Mouse (Mus musculus): ENCODE results near the gene Fes. TPM values are rescaled to one million over a fixed set of nuclear protein-coding genes. Genes with fewer than 3 reads are reported as not detected.

Fes gene
- total RNA-seq (2012; rRNA removed) (1.3 and 2.7 TPM in 2 replicates), polyA plus RNA-seq (2012; ENCODE audit: insufficient read depth in 1 of 2, insufficient read length in 2 of 2, low read depth in 1 of 2, low replicate concordance in 2 of 2, missing spikeins in 1 of 2) (1 to 10 TPM in 1 of 2 experiments, not detected in 1; 6.6 TPM)

DNA sequence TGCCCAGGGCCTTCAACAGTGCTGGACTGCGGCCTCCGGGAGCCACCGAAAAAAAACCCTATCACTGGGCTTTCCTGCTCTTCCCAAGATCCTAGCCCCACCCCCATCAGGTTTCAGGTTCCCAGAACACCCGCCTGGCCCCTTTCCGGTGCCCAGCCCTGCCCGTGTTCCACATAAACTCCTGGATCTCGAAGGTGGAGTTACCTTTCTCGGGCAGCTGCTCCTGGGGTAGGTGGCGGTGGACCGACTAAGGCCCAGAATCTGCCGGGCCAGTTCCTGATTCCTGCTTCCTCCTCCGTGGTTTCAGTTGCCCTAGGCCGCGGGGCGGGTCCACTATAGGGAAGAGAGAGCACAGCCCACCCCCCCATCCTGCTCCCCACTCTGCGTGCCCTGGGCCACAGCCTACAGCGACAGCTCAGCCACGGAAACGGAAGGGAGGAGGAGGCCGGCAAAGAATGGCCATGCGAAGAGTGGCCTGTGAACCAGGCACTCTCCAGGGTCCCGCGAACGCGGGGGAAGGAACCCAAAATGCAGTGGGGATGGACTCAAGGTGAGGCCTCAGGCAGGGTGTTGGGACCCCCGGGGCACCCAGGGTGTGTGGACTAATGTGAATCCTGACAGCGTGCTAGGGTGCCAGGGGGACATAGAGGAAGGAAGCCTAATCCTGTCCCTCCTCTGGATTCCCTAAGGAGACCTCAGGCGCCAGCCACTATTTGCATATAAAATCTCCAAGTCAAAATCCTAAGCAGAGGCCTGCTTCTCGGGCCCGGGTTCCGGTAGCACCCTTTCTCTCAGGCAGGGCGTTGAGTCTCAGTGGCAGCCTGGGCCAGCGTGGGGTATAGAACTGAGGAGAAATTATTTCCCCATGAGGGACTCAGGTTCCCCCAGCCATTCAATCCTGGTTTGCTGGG, at the start of gene Fes:
Gene Fes, minus strand, starts transcription at position 314 of the 911 bp plus-strand sequence.
- Histone ChIP-seq H3K4me3 (ENCODE audit: control insufficient read depth in 1 of 2, insufficient read depth in 1 of 2, low read depth in 2 of 2, low read length in 2 of 2) (peak within 1 kb of the TSS; percentile 20 to 45), H3K27ac (ENCODE audit: control insufficient read depth, low read depth, low read length) (no peak within 1 kb of the TSS; the same call in 1 of the 2 replicates), H3K79me2 (ENCODE audit: control insufficient read depth, insufficient read depth, low read length, poor library complexity) (no peaks in the 10 kb centered on the region), H3K36me3 (ENCODE audit: control insufficient read depth in 1 of 2, insufficient read depth in 2 of 2, low read length in 2 of 2) (no peaks in the 10 kb centered on the region; a peak in 1 of 4 replicates), H3K9me3 (replicated peaks; ENCODE audit: insufficient read depth, low read length) (no peaks in the 10 kb centered on the region), H3K9ac (ENCODE audit: control insufficient read depth, low read depth, low read length, poor library complexity, severe bottlenecking) (peak within 1 kb of the TSS; percentile 71), H3K4me1 (ENCODE audit: control insufficient read depth in 1 of 2, insufficient read depth in 2 of 2, low read length in 2 of 2) (peaks cover 2 to 8% of the 10 kb centered on the region in 2 experiments; a peak in 2 of 4 replicates), H3K27me3 (ENCODE audit: control insufficient read depth in 1 of 2, insufficient read depth in 2 of 2, low read length in 2 of 2) (no peaks in the 10 kb centered on the region)
- TF ChIP-seq ELF1 (IDR thresholded peaks at IDR 0.05; ENCODE audit: low read depth, low read length) (0 out of 2 replicates have a peak, but pooled peaks have one; percentile 22), POLR2A (IDR thresholded peaks at IDR 0.05; ENCODE audit: control insufficient read depth in 1 of 2, insufficient read depth in 1 of 2, low read depth in 1 of 2, low read length in 2 of 2, poor library complexity in 1 of 2) (peak in 1 of 2 experiments; percentile 17; a peak in 1 of 4 replicates), ZNF384 (IDR thresholded peaks at IDR 0.05; ENCODE audit: low read depth, low read length) (no peak; the same call in 1 of the 2 replicates), RCOR1 (IDR thresholded peaks at IDR 0.05; ENCODE audit: low read depth, low read length) (0 out of 2 replicates have a peak, but pooled peaks have one; percentile 7)
- DNase-seq (ENCODE audit: low read depth, low spot score): peak; percentile 44

- no peak for DNase-seq (ENCODE audit: low read depth, low spot score)
- TF ChIP-seq POLR2A (IDR thresholded peaks at IDR 0.05; ENCODE audit: control insufficient read depth in 1 of 2, insufficient read depth in 1 of 2, low read depth in 1 of 2, low read length in 2 of 2, poor library complexity in 1 of 2) (no peak), EP300 (IDR thresholded peaks at IDR 0.05; ENCODE audit: low read depth in 1 of 2, low read length in 2 of 2) (peak; percentile 39 to 46; a peak in 2 of 4 replicates)
- H3K27ac ChIP-seq (ENCODE audit: control insufficient read depth, low read depth, low read length): no peak overlapping the region
- H3K9ac ChIP-seq (ENCODE audit: control insufficient read depth, low read depth, low read length, poor library complexity, severe bottlenecking): no peak overlapping the region
- H3K4me3 ChIP-seq (ENCODE audit: control insufficient read depth in 1 of 2, insufficient read depth in 1 of 2, low read depth in 2 of 2, low read length in 2 of 2): no peak overlapping the region
- peaks cover 14 to 31% of the 10 kb centered on the region in 2 experiments for H3K4me1 ChIP-seq (ENCODE audit: control insufficient read depth in 1 of 2, insufficient read depth in 2 of 2, low read length in 2 of 2)
- no peaks in the 10 kb centered on the region for H3K79me2 ChIP-seq (ENCODE audit: control insufficient read depth, insufficient read depth, low read length, poor library complexity)
- H3K36me3 ChIP-seq (ENCODE audit: control insufficient read depth in 1 of 2, insufficient read depth in 2 of 2, low read length in 2 of 2): peaks cover 0 to 18% of the 10 kb centered on the region in 2 experiments; a peak in 2 of 4 replicates
- H3K27me3 ChIP-seq (ENCODE audit: control insufficient read depth in 1 of 2, insufficient read depth in 2 of 2, low read length in 2 of 2): no peaks in the 10 kb centered on the region
- H3K9me3 ChIP-seq (replicated peaks; ENCODE audit: insufficient read depth, low read length): no peaks in the 10 kb centered on the region
Measured at GRCm38 (mm10) chr7:80436571-80436970, 48.8 kb upstream of the Fes start.

GRCm38 (mm10) chr7:80435594-80435993, 47.8 kb upstream of the Fes start:
- peak; percentile 57 for DNase-seq (ENCODE audit: low read depth, low spot score)
- no peak overlapping the region for H3K9ac ChIP-seq (ENCODE audit: control insufficient read depth, low read depth, low read length, poor library complexity, severe bottlenecking)
- TF ChIP-seq GABPA (IDR thresholded peaks at IDR 0.05; ENCODE audit: low read depth, low read length): no peak
- no peak for TF ChIP-seq MAFK (IDR thresholded peaks at IDR 0.05; ENCODE audit: borderline replicate concordance, low read depth, low read length)
- TF ChIP-seq RAD21 (IDR thresholded peaks at IDR 0.05; ENCODE audit: low read depth, low read length): no peak
- TF ChIP-seq NRF1 (IDR thresholded peaks at IDR 0.05; ENCODE audit: insufficient read depth, low read depth, low read length, poor library complexity, severe bottlenecking): no peak
- TF ChIP-seq KAT2A (conservative IDR thresholded peaks at IDR 0.05; ENCODE audit: low read depth, low read length): no peak
- no peak for TF ChIP-seq NELFE (IDR thresholded peaks at IDR 0.05; ENCODE audit: low read depth, low read length)
- TF ChIP-seq ETS1 (IDR thresholded peaks at IDR 0.05; ENCODE audit: low read depth, low read length): 0 out of 2 replicates have a peak, but pooled peaks have one; percentile 6
- no peak for TF ChIP-seq CHD1 (IDR thresholded peaks at IDR 0.05; ENCODE audit: low read depth, low read length)
- no peak for TF ChIP-seq MAZ (IDR thresholded peaks at IDR 0.05; ENCODE audit: low read depth, low read length)
- TF ChIP-seq ZKSCAN1 (IDR thresholded peaks at IDR 0.05; ENCODE audit: low read depth, low read length): no peak
- TF ChIP-seq ZC3H11A (IDR thresholded peaks at IDR 0.05; ENCODE audit: low read depth, low read length): no peak
- no peak for TF ChIP-seq MYC (IDR thresholded peaks at IDR 0.05; ENCODE audit: low read depth, low read length)
- peak; percentile 31; the same call in 1 of the 2 replicates for TF ChIP-seq GATA1 (IDR thresholded peaks at IDR 0.05; ENCODE audit: low read depth, low read length)
- no peak for TF ChIP-seq CHD2 (IDR thresholded peaks at IDR 0.05; ENCODE audit: low read length)
- TF ChIP-seq MEF2A (IDR thresholded peaks at IDR 0.05; ENCODE audit: extremely low read depth, insufficient replicate concordance, low read depth, low read length, poor library complexity, severe bottlenecking): no peak
- TF ChIP-seq EP300 (IDR thresholded peaks at IDR 0.05; ENCODE audit: low read depth in 1 of 2, low read length in 2 of 2): peak in 1 of 2 experiments; percentile 14; a peak in 1 of 4 replicates
- TF ChIP-seq SMC3 (IDR thresholded peaks at IDR 0.05; ENCODE audit: low read depth, low read length): no peak
- no peak for TF ChIP-seq JUND (IDR thresholded peaks at IDR 0.05; ENCODE audit: low read depth, low read length)

More at GRCm38 (mm10) chr7:80435594-80435993, 47.8 kb upstream of the Fes start:
- no peak overlapping the region for H3K4me3 ChIP-seq (ENCODE audit: control insufficient read depth in 1 of 2, insufficient read depth in 1 of 2, low read depth in 2 of 2, low read length in 2 of 2)
- 0 out of 2 replicates have a peak overlapping the region, but pooled peaks have one; percentile 2 for H3K27ac ChIP-seq (ENCODE audit: control insufficient read depth, low read depth, low read length)
- peaks cover 0 to 18% of the 10 kb centered on the region in 2 experiments; a peak in 2 of 4 replicates for H3K36me3 ChIP-seq (ENCODE audit: control insufficient read depth in 1 of 2, insufficient read depth in 2 of 2, low read length in 2 of 2)
- no peaks in the 10 kb centered on the region for H3K27me3 ChIP-seq (ENCODE audit: control insufficient read depth in 1 of 2, insufficient read depth in 2 of 2, low read length in 2 of 2)
- no peaks in the 10 kb centered on the region for H3K9me3 ChIP-seq (replicated peaks; ENCODE audit: insufficient read depth, low read length)
- H3K4me1 ChIP-seq (ENCODE audit: control insufficient read depth in 1 of 2, insufficient read depth in 2 of 2, low read length in 2 of 2): peaks cover 14 to 31% of the 10 kb centered on the region in 2 experiments
- no peaks in the 10 kb centered on the region for H3K79me2 ChIP-seq (ENCODE audit: control insufficient read depth, insufficient read depth, low read length, poor library complexity)

Data from MEL (cell line).